Mouse (Mus musculus): ENCODE data around the gene Idh3b. TPM values are rescaled to one million over a fixed set of nuclear protein-coding genes. Genes with fewer than 3 reads are reported as not detected.

Gene Idh3b
- polyA plus RNA-seq, 1 experiment from 2014 or later: 153 TPM

DNA sequence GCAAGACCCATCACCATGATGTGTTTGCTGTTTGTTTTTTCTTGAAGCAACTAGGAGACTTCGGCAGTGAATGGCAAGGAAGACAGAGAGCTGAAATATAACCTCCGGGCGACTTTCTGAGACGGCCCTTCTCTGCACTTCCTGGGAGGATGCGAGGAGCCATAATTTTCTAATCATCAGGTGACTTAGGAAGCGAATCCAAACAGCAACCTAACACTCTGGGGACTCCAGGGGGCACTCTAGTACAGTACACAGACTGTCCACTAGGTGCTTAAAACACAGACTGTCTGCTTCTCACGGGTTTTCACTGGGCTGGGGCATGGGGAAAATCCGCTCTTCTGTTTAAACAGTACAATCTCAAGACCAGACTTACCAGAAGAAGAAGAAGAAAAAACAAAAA is 7.1 kb upstream of the Idh3b start:
- 0 out of 2 replicates have a peak overlapping the region, but pooled peaks have one; percentile 14 for H3K4me2 ChIP-seq
- no peaks in the 10 kb centered on the region for H3K36me3 ChIP-seq (ENCODE audit: poor library complexity, severe bottlenecking)
- peaks cover 8% of the 10 kb centered on the region; the same call in 1 of the 2 replicates for H3K27me3 ChIP-seq
- peaks cover 28% of the 10 kb centered on the region for H3K4me1 ChIP-seq
- ATAC-seq: peak; percentile 53
- H3K9ac ChIP-seq: 0 out of 2 replicates have a peak overlapping the region, but pooled peaks have one; percentile 23
- no peaks in the 10 kb centered on the region for H3K9me3 ChIP-seq (replicated peaks)
- no peak overlapping the region for H3K27ac ChIP-seq
- H3K4me3 ChIP-seq: no peak overlapping the region
- 14% methylated on average over 8 of the region's 8 CpGs for WGBS

DNA sequence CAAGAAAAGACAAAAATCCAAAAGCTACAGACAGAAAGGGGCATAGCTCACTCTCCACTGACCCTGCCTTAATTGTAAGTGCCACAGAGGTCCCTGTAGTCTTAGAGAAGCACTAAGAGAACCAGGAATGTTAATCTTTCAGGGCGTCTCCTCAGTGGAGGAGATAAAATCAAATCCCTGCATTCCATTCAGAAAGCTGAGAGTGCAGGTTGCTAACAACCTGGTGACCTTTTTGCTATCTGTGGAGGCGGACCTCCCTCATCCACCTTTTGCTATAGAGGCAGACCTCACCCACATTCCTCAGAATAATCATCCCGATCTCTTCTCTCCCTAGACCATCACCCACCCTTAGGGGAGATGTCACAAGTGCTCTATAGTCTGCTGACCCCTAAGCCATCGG is 4.7 kb upstream of the Idh3b start:
- H3K9me3 ChIP-seq (replicated peaks): no peaks in the 10 kb centered on the region
- WGBS: 68% methylated on average over 4 of the region's 4 CpGs
- 0 out of 2 replicates have a peak, but pooled peaks cover 5% of the 10 kb centered on the region for H3K27me3 ChIP-seq
- no peaks in the 10 kb centered on the region for H3K36me3 ChIP-seq (ENCODE audit: poor library complexity, severe bottlenecking)
- no peak overlapping the region for H3K9ac ChIP-seq
- ATAC-seq: no peak
- H3K4me3 ChIP-seq: no peak overlapping the region
- no peak overlapping the region for H3K4me2 ChIP-seq
- H3K4me1 ChIP-seq: peaks cover 22% of the 10 kb centered on the region
- H3K27ac ChIP-seq: no peak overlapping the region

DNA sequence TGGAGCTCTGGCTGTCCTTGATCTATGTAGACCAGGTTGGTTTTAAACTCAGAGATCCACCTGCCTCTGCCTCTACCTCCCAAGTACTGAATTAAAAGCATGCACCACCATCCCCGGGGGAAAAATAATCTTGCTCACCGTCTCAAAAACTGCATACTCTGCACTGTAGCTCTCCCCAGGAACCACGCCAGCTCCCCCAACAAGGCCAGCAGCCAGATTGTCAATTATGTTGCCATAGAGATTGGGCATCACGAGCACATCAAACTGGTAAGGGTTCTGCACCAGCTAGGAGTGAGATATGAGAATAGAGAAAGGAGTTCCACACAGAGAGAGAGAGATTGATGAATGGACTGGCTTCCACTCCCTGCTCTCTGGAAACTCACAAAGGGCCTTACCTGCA is 3.5 kb downstream of the Idh3b start:
- H3K4me1 ChIP-seq: peaks cover 33% of the 10 kb centered on the region
- 61% methylated on average over 4 of the region's 4 CpGs for WGBS
- H3K9ac ChIP-seq: no peak overlapping the region
- H3K27me3 ChIP-seq: no peaks in the 10 kb centered on the region
- no peaks in the 10 kb centered on the region for H3K9me3 ChIP-seq (replicated peaks)
- no peak overlapping the region for H3K27ac ChIP-seq
- no peak for ATAC-seq
- H3K36me3 ChIP-seq (ENCODE audit: poor library complexity, severe bottlenecking): peaks cover 58% of the 10 kb centered on the region
- H3K4me3 ChIP-seq: no peak overlapping the region
- no peak overlapping the region for H3K4me2 ChIP-seq

DNA sequence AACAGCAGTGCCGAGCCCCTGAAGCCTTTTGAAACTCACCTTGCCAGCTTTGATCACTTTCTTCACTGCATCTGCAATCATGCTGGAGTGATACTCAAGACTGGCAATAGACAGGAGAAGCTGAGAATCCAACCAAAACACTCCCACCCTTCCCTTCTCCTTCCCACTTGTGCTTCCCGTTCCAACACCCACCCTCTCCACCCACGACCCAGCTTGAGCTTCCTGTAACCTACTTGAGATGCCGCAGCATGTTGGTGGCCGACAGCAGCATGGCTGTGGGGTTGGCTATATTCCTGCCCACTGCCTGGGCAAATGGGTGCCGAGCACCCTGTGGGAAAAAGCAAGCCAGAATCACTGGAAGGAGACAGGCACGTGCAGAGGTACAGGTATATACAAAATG is 4.1 kb downstream of the Idh3b start:
- 64% methylated on average over 7 of the region's 7 CpGs for WGBS
- Histone ChIP-seq H3K9ac (no peak overlapping the region), H3K27ac (no peak overlapping the region), H3K4me3 (no peak overlapping the region), H3K4me2 (no peak overlapping the region), H3K27me3 (no peaks in the 10 kb centered on the region), H3K4me1 (peaks cover 36% of the 10 kb centered on the region), H3K9me3 (replicated peaks) (no peaks in the 10 kb centered on the region), H3K36me3 (ENCODE audit: poor library complexity, severe bottlenecking) (peaks cover 64% of the 10 kb centered on the region)
- no peak for ATAC-seq

DNA sequence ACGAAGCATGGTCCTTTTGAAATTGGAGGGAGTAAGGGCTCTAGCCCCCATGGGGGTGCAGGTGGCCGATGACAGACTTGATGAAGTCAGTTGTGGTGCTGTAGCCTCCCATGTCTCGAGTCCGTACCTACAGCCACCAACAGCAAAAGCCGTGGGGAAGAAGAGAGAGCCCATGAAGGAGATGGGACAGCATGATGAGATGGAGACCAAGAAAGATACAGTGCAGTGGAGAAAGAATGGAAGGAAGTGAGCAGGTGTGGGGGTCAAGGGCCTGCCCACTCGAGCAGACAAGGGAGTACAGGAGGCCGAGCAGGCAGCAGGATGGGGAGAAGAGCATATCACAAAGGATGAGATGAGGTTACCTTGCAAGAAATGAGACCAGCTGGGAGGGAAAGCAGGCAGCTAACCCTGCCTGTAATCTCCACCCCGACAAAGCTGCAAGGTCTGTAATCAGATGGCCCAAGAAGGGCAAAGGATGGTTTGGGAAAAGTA is 4.7 kb downstream of the Idh3b start:
- no peak for ATAC-seq
- 49% methylated on average over 8 of the region's 8 CpGs for WGBS
- no peaks in the 10 kb centered on the region for H3K9me3 ChIP-seq (replicated peaks)
- H3K9ac ChIP-seq: no peak overlapping the region
- H3K4me1 ChIP-seq: peaks cover 34% of the 10 kb centered on the region
- H3K4me2 ChIP-seq: no peak overlapping the region
- H3K27ac ChIP-seq: no peak overlapping the region
- H3K36me3 ChIP-seq (ENCODE audit: poor library complexity, severe bottlenecking): peaks cover 64% of the 10 kb centered on the region
- no peak overlapping the region for H3K4me3 ChIP-seq
- H3K27me3 ChIP-seq: no peaks in the 10 kb centered on the region

DNA sequence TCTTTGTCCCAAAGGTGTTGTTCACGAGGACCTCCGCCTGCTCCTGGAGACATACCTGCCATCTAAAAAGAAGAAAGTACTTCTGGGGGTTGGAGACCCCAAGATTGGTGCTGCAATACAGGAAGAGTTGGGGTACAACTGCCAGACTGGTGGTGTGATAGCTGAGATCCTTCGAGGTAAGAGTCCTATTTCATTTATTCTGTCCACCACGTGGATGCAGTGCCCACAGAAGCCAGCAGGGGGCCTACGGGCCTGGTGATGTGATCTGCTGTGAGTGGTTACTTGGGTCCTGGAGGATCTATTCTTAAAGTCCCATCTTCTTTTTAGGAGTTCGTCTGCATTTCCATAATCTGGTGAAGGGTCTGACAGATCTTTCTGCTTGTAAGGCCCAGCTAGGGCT is 8.7 kb downstream of the Idh3b start:
- H3K4me3 ChIP-seq: peak overlapping the region; percentile 91
- H3K9ac ChIP-seq: peak overlapping the region; percentile 96
- H3K27me3 ChIP-seq: no peaks in the 10 kb centered on the region
- peaks cover 30% of the 10 kb centered on the region for H3K4me1 ChIP-seq
- H3K27ac ChIP-seq: no peak overlapping the region
- WGBS: 39% methylated on average over 6 of the region's 6 CpGs
- H3K4me2 ChIP-seq: peak overlapping the region; percentile 86
- peaks cover 52% of the 10 kb centered on the region for H3K36me3 ChIP-seq (ENCODE audit: poor library complexity, severe bottlenecking)
- no peaks in the 10 kb centered on the region for H3K9me3 ChIP-seq (replicated peaks)
- ATAC-seq: no peak

DNA sequence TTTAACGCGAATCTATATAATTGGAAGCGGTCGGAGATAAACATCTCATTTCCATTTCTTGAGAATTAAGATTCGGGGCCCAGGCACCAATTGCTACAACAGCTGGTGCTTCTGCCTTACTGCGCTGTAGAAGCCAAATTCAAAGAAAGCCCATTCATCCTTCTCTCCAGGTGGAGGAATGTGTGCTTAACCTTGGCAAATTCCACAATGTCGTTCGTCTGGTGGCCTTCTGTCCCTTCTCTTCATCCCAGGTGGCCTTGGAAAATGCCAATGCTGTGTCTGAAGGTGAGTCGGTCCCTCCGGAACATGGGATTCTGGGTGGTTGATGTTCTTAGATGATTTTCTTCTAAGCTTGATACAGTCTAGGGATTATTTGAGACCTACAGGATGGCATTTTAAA is 9.5 kb downstream of the Idh3b start:
- Histone ChIP-seq H3K4me3 (peak overlapping the region; percentile 91), H3K36me3 (ENCODE audit: poor library complexity, severe bottlenecking) (peaks cover 44% of the 10 kb centered on the region), H3K4me2 (peak overlapping the region; percentile 86), H3K27ac (peak overlapping the region; percentile 93), H3K4me1 (peaks cover 30% of the 10 kb centered on the region), H3K9ac (peak overlapping the region; percentile 96), H3K27me3 (no peaks in the 10 kb centered on the region), H3K9me3 (replicated peaks) (no peaks in the 10 kb centered on the region)
- no peak for ATAC-seq
- under 1% methylated on average over 10 of the region's 10 CpGs for WGBS

DNA sequence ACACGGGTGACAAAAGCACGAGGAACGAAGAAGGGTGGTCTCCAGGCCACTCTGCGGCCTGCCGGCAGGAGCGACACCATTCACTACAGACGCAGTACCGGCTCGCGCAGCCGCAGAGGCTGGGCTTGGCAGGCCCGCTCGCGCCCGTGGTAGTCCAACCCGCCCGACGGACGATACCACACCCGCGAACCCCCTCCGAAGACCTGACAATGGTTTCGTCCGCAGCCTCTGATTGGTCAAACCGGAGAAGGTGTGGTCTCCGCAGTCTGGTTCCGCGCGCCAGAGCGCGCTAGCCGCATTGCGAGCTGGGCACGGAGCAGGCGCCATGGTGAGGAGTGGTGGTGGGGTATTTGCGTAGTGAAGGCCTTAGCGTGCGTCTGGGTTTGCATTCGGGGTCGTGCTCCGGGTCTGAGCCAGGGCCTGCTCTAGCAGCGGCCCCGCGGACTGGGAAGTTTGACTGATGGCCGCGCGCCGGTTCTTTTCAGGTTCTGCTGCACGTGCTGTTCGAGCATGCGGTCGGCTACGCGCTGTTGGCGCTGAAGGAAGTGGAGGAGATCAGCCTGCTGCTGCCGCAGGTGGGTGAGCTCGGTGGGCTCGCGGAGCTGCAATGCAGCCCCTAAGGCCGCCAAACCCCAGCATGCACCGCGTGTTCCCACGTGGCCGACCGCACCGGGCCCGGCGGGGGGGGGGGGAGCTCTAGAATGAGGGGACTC is 10.0 kb downstream of the Idh3b start, which contains the start of gene Nop56:
TSS of gene Nop56 (plus strand) at position 282 of the 713 bp plus-strand sequence.
- no peaks in the 10 kb centered on the region for H3K9me3 ChIP-seq (replicated peaks)
- peak; percentile 98 for ATAC-seq
- WGBS: under 1% methylated on average over 68 of the region's 68 CpGs
- peak within 1 kb of the TSS; percentile 93 for H3K27ac ChIP-seq
- H3K4me3 ChIP-seq: peak within 1 kb of the TSS; percentile 91
- H3K27me3 ChIP-seq: no peaks in the 10 kb centered on the region
- H3K9ac ChIP-seq: peak within 1 kb of the TSS; percentile 96
- H3K36me3 ChIP-seq (ENCODE audit: poor library complexity, severe bottlenecking): peaks cover 39% of the 10 kb centered on the region
- H3K4me1 ChIP-seq: peaks cover 30% of the 10 kb centered on the region
- H3K4me2 ChIP-seq: peak within 1 kb of the TSS; percentile 86

DNA sequence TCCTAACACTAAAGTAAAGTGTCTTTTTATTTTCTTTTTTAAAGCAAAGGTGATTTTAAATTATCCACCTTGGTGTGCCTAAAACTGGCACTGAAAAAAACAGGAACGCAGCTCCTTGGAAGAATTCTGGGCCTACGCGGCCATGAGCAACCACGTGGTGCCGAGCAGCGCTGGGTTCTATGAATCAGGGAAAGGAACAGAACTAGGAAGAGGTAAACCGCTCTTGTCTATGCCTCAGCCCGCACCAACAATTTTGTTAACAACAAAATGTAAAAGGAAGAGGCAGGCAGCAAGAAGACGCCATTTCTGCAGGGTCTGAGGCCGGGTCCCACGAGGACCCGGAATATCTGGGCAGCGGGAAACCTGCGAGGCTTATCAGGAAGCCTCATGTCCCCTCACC is 10.6 kb downstream of the Idh3b start:
- Histone ChIP-seq H3K27me3 (no peaks in the 10 kb centered on the region), H3K4me2 (peak overlapping the region; percentile 86), H3K9me3 (replicated peaks) (no peaks in the 10 kb centered on the region), H3K4me3 (peak overlapping the region; percentile 91), H3K9ac (peak overlapping the region; percentile 96), H3K36me3 (ENCODE audit: poor library complexity, severe bottlenecking) (peaks cover 35% of the 10 kb centered on the region), H3K27ac (peak overlapping the region; percentile 84), H3K4me1 (peaks cover 30% of the 10 kb centered on the region)
- 2% methylated on average over 14 of the region's 14 CpGs for WGBS
- peak; percentile 46 for ATAC-seq

DNA sequence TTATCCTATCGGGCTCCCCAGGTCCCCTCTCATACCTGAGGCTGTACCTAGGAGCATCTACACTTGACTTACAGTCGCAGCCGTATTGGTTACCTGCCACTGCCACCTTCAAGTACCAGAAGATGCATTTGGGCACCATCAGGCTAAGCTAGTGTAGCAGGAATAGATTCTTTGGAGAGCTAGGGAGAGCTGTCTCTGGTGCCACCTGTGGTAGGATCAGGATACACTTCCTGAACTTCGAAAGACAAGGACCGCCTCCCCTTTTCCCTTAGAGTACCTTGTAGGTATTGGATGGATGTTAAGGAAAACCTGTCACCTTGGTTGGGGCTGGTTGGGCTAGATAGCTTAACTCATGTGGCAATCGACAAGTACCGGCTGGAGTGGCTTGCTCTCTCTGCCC is 16.3 kb downstream of the Idh3b start:
- Histone ChIP-seq H3K4me3 (no peak overlapping the region), H3K27ac (no peak overlapping the region), H3K4me1 (peaks cover 1% of the 10 kb centered on the region), H3K27me3 (peaks cover 4% of the 10 kb centered on the region; the same call in 1 of the 2 replicates), H3K36me3 (ENCODE audit: poor library complexity, severe bottlenecking) (no peaks in the 10 kb centered on the region), H3K4me2 (no peak overlapping the region), H3K9me3 (replicated peaks) (no peaks in the 10 kb centered on the region), H3K9ac (no peak overlapping the region)
- ATAC-seq: no peak
- 78% methylated on average over 7 of the region's 7 CpGs for WGBS

DNA sequence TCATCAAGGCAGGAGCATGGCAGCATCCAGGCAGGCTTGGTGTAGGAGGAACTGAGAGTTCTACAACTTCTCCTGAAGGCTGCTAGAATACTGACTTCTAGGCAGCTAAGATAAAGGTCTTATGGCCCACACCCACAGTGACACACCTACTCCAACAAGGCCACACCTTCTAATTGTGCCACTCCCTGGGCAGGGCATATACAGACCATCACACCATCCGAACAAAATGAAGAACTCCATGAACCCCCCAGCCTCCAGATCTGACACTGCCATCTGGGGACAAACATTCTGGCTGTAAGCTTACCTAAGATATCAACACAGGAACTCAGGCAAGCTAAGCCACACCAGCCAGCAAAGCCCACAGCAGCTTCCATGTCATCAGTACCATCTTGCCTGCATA is 18.8 kb downstream of the Idh3b start:
- Histone ChIP-seq H3K4me2 (no peak overlapping the region), H3K9me3 (replicated peaks) (no peaks in the 10 kb centered on the region), H3K9ac (no peak overlapping the region), H3K27ac (no peak overlapping the region), H3K4me3 (no peak overlapping the region), H3K4me1 (no peaks in the 10 kb centered on the region), H3K27me3 (peaks cover 7% of the 10 kb centered on the region; the same call in 1 of the 2 replicates), H3K36me3 (ENCODE audit: poor library complexity, severe bottlenecking) (no peaks in the 10 kb centered on the region)
- 100% methylated on average over 1 of the region's 1 CpGs for WGBS
- ATAC-seq: no peak

DNA sequence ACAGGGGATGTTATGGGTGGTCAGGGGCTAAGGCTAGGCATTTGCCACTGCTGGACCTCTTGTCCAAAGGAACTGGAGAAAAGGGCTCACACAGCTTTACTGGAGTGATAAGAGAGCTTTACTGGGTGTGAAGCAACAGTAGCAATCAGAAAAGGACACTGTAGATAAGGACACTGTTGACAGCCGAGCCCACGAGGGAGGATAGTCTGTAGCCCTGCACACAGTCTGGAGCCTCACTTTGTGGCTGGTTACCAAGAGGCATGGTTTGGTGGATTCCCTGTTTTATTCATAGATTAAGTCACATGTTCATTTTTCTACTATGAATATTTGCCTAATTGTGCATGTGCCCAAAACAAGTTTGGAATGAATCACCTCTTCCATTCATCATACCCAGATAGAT is 21.9 kb downstream of the Idh3b start:
- Histone ChIP-seq H3K27me3 (0 out of 2 replicates have a peak, but pooled peaks cover 2% of the 10 kb centered on the region), H3K4me3 (no peak overlapping the region), H3K36me3 (ENCODE audit: poor library complexity, severe bottlenecking) (no peaks in the 10 kb centered on the region), H3K27ac (no peak overlapping the region), H3K9me3 (replicated peaks) (no peaks in the 10 kb centered on the region), H3K4me2 (no peak overlapping the region), H3K9ac (no peak overlapping the region), H3K4me1 (no peaks in the 10 kb centered on the region)
- 91% methylated on average over 2 of the region's 2 CpGs for WGBS
- ATAC-seq: no peak

Data from forebrain, embryonic 13.5 days (tissue).